Mouse (Mus musculus): ENCODE measurements at regions not wholly inside any gene's neighbourhood (a gene's known extent, or its start where the extent isn't known, plus 50 kb on each side); places are given as distances from the start of the nearest gene placed in this dataset.

DNA sequence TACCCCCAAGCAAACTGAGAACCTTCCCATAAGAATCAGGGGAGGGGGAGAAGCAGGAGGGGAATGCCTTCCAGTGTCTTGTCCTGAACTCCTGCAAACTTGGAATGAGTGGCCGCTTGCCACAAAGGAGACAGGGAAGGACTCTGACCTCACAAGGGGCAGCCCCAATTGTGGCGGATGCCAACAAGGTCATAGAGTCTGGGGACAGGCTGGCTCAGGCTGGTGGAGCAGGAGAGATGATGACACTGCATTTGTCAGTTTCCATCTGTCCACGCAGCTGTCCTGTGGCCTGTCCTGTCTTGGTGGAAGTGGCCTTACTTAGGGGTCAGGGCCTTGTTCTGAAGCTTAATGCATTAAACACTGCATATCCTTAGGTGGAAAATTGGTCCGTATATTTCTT is 414.4 kb upstream of the Nr5a2 start:
- DNase-seq, result no peak

- DNase-seq, result no peak
These were observed 413.5 kb upstream of the Nr5a2 start for GRCm38 (mm10) chr1:137373509-137374420.

GRCm38 (mm10) chr1:137372236-137372635 is 412.0 kb upstream of the Nr5a2 start:
- DNase-seq, result no peak

GRCm38 (mm10) chr1:137364396-137364795 is 404.1 kb upstream of the Nr5a2 start:
- no peak for DNase-seq

DNA sequence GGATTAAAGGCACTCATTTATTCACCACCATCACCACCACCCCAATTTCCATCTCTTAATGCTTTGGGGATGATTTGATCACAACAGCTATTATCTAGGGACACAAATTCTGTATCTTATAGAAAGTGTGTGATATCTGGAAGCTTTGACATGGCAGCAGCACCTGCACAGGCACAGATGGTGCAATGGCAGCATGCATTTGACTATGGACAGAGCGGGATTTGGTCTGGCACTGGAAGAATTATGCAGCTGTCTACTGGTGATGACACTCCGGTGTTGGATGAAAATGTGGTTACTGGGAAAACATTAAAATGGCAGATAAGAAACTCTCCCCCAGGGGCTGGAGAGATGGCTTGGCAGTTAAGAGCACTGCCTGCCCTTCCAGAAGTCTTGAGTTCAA is 403.7 kb upstream of the Nr5a2 start:
- no peak for DNase-seq

- DNase-seq, result no peak
These were observed 403.3 kb upstream of the Nr5a2 start for GRCm38 (mm10) chr1:137363561-137363960.

DNA sequence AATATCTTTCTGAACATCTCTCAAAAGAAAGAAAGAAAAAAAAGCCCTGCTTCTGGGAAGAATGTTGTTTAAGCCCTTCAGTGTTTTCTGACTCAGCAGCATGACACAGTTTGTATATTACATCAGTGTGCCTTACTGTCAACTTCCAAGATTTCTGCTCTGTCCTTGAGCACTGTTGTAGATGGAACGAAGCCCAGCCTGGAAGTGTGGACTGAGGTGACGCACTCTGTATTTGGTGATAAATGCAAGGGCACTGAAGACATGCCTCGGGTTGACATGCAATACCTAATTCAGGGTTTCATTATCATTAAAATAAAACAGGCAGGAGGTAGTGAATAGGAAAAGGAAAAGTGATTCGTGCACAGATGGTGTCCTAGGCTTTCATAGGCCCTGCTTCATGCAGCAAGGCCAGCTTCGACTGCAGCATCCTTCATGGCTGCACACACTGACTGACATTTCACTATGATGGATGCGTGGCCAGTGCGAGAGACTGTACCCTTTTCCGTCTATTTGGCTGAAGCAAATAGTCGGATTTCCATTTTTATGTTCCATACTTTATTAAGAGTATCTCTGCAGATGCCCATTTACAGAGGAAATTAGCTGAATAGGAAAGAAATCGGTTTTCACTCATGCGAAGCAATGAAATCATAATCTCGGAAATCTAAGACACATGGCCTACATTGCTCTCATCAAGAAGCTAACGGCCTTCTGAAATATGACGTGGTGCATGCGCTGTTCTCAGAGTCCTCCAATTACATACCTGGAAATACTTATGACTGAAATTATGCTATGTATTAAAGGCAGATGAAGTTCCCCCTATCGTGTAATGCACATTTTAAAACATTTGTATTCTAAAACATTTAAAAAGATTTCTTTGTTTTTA is 400.7 kb upstream of the Nr5a2 start:
- no peak for DNase-seq

GRCm38 (mm10) chr1:137355941-137356512 is 395.8 kb upstream of the Nr5a2 start:
- DNase-seq, result no peak

- no peak for DNase-seq
These were observed 392.3 kb upstream of the Nr5a2 start for GRCm38 (mm10) chr1:137352390-137353027.

DNA sequence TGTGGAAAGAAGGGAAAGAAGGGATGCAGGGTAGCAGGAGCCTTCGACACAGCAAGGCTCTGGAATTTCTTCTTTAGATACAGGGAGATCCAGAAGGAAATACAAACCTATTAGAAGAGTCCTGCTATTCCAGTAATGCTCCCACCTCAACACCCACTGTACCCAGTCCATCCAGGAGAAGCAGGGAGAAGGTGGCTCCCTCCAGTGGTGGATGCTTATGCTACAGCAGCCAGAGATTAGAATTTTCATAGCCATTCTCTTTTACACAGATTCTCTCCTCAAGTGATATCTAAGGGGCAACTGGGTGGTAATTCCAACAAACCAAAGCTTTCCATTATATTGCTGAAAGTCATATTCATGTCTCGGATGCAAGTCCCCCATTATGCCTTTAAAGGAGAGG is 373.9 kb upstream of the Nr5a2 start:
- no peak for DNase-seq

GRCm38 (mm10) chr1:137332108-137332769 is 372.0 kb upstream of the Nr5a2 start:
- peak; percentile 48 for DNase-seq

DNA sequence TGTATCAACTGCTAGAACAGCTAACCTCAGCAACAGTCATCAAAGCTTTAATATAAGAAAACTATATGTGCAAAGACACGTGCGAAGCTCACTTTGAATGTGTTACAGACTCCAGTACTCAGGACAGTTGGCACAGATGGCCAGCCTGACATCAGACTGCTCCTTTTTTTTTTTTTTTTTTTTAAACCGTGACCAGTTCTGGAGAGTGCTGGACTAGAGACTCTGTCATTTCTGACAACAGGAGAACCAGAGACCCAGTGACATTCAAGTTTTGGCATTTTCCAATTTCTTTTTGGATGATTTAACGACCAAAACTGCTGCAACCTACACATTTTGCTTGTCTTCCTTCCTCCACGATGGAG is 371.5 kb upstream of the Nr5a2 start:
- peak; percentile 36 for DNase-seq

- DNase-seq, result peak; percentile 42
These were observed 370.4 kb upstream of the Nr5a2 start for GRCm38 (mm10) chr1:137330634-137331033.

- peak; percentile 6 for DNase-seq
These were observed 363.8 kb upstream of the Nr5a2 start for GRCm38 (mm10) chr1:137323884-137324594.

DNA sequence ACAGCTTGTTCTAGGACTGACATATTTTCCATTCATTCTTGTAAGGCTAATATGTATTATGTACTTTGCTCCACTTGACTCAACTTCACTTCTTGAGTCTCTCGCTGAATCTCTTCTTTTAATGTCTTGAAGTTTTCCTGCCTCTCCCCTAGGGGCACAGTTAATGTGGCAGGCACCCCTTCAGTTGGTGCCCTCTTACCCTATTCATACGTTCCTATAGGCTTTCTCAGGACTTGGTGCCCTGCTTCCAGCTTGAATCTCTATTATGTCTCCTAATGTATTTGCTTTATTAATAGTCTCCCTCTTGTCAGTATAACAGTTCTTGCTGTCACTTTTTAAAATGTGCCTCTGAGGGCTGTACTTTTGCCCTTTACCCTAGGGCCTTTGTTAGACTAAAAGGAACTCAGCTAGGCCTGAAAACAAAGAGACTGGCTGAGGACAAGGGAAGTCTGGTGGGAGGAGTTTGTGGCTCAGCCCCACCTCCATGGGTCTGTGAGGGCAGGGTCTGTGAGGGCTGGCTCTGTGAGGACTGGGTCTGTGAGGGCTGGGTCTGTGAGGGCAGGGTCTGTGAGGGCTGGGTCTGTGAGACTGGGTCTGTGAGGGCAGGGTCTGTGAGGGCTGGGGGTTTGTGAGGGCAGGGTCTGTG is 362.9 kb upstream of the Nr5a2 start:
- DNase-seq, result no peak

DNA sequence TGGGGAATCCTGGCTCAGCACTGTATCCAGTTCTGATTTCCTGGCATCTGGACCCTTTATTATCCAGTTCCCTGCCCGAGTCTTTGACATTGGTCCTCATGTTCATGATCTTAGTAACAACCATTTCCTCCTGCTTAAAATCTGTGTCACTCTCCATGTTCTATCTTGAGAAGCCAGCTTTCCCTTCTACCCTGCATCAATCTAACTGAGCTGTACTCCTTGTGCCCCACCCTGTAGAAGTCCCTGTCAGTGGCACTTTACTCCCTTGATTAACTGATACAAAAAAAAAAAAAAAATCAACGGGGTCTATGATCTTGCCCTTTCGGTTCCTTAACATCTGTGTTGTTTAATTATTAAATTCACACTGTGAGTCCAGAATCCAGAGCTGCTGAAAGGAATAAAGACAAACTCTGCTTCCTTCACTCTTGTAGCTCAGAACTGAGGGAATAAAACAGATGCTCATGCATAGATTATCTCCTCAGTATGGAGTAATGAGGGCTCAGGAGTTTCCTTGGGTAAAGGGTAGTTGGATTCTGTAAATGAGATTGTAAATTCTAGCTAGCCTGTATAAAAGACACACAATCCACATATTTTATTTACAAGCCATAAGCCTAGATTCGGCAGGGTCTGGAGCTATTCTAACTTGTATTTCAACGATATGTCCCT is 342.6 kb upstream of the Nr5a2 start:
- no peak for DNase-seq

GRCm38 (mm10) chr1:137297780-137298569 is 337.7 kb upstream of the Nr5a2 start:
- no peak for DNase-seq

DNA sequence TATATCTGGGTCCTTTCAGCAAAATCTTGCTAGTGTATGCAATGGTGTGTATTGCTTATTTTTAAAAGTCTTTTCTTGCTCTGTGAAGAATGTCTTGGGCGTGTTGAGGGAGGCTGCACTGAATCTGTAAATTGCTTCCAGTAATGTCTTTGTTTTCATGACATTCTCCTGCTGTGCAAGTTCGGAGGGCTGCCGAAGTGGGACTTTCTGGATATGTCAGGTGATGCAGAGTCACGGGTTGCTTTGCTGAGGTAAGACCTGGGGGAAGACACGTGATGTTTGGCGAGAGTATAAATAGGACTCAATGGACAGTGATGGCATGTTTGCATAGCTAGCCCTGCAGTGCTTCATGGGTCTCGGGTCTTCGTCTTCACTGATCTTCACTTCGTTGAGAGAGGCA is 329.2 kb upstream of the Nr5a2 start:
- DNase-seq, result no peak

DNA sequence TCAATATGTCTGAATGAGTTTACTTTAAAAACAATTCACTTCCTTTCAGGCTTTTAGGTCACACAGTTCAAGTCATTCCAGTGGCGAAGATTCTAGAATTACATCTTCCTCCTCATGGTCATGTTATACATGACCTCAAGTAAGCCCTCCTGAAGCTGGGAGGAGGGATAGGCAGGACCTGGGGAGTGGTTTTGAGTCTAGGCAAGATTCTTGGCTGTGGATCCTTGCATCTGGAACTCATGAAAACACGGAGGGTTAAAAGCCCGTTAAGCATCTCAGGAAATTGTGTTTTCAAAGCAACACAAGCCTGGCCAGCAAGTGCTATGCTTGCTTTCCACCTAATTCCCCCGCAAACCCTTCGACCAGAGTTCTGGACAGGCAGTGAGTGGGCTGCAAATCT is 323.0 kb upstream of the Nr5a2 start:
- DNase-seq, result no peak

- DNase-seq, result no peak
These were observed 322.2 kb upstream of the Nr5a2 start for GRCm38 (mm10) chr1:137282457-137282856.

All from cerebellum, adult 9-10 months (tissue).